Mouse (Mus musculus) lung, postnatal 36 days (tissue): ENCODE results near the gene Nras.

ENCODE experiments used
- DNase-seq: peaks from one replicate; pipeline ENCODE4 v3.0.0; 2022; ENCODE audit warnings: mixed read lengths

Gene Nras

GRCm38 (mm10) chr3:103058207-103059157 is at the start of gene Nras:
TSS of gene Nras (plus strand) at chr3:103058285.
- peak; percentile 97 for DNase-seq

DNA sequence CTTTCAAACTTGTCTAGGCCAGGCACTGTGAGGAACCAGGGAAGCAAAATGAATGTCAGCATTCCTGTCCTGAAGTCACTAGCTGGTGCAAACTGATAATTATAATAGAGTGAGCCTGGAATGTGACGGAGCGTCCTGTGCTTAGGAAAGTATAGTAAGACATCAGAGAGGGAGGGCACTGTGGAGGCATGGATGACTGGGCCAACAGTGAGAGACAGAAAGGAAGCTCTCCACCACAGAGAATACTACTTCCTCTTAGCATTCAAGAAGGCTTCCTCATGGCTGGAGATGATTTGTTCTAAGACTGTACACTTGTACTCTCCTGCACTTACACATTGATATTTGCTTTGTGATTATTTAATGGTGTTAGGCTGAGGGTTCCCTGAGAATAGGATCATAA is 40.7 kb upstream of the Nras start:
- peak; percentile 38 for DNase-seq

GRCm38 (mm10) chr3:103019462-103019861 is 38.6 kb upstream of the Nras start:
- peak; percentile 7 for DNase-seq

DNA sequence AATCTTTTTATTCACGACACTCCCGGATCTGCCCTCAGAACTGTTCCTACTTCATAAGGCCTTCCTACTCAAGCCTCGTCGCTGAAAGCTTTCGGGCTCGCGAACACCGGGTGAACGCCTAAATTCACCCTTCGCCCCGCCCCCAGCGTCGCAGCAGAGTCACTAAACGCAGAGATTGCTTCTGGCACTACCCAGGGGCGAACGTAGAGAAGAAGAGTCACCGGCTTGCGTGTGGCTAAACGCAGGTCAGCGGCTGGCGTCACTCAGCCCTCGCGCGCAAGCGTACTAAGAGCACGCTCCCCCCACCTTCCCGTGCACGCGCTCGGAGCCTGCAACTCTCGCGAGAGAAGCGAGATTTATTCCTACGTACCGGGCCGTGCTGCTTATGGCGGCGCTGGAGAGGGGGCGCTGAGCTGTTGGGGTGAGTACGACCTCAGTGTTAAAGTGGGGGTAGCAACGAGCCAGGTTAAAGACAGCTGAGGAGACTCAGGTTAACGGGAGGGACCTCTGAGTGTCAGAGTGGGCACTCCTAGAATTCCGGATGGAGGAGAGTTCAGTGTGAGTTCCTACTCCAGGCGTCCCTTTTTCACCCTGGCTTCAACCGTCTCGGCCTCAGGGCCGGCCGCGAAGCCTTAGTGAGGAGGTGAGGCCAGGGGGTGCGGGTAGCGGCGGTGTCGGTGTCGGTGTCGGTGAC is 37.7 kb upstream of the Nras start, which contains the start of gene Csde1:
TSS of gene Csde1 (plus strand) at position 178 of the 694 bp plus-strand sequence.
- DNase-seq = peak; percentile 98

GRCm38 (mm10) chr3:103020943-103021638 is 37.0 kb upstream of the Nras start:
- peak; percentile 93 for DNase-seq

DNA sequence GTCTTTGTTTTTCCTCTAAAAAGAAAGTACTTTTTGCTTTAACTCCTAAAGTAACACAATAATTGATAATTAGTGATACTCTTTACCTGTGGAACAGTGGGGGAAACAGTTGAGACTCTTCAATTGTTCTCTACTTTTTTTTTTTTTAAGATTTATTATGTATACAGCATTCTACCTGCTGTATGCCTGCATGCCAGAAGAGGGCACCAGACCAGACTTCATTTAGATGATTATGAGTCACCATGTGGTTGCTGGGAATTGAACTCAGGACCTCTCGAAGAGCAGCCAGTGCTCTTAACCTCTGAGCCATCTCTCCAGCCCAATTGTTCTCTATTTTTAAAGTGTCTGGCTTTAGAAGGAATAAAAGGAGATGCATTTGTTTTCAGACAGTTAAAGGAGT is 31.9 kb upstream of the Nras start:
- peak; percentile 38 for DNase-seq

GRCm38 (mm10) chr3:103040285-103040684 is 17.8 kb upstream of the Nras start:
- DNase-seq = no peak

- DNase-seq = no peak
Measured at GRCm38 (mm10) chr3:103040861-103041379, 17.2 kb upstream of the Nras start.

- no peak for DNase-seq
Measured at GRCm38 (mm10) chr3:103056016-103056595, 2.0 kb upstream of the Nras start.

DNA sequence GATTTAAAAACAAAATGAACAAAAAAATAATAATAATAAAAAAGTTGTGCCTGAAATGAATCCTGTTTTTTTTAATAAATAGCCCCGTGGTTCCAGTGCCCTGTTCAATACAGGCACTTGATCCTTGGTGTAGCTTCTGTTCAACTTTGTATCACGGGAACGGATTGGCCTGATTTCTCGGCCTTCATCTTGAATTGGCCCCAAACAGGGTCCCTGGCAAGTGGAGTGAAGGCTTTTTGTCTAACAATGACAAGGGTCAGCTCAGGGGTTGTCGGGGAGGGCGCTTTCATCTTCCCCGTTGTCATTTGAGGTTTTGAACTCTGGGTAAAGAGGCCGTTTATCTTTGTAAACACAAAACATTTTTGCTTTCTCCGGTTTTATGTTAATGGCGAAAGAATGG is 333 bp upstream of the Nras start:
- DNase-seq = no peak

DNA sequence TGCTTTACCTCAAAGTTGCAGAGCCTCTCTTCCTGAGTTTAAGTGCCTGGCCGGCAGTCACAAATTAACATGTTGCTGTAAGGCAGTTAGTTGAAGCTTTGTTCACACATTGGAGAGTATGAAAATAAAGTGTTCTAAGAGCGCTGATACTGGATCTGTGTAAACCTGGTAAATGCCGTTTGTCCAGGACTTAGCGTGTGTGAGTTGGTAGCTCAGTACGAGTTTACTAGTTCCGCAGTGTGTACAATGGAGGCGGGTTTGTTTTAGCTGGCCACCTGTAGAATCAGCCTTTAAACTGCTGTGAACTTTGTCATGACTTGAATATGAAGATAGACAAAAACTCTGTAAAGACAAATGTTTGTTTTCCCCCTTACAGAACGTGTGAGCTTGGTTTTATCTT is 8.8 kb downstream of the Nras start:
- no peak for DNase-seq

GRCm38 (mm10) chr3:103068971-103069370 is 10.9 kb downstream of the Nras start:
- DNase-seq = peak; percentile 60

GRCm38 (mm10) chr3:103073771-103074170 is 15.7 kb downstream of the Nras start, which contains the start of gene Ampd1:
TSS of gene Ampd1 (plus strand) at chr3:103074014.
- DNase-seq = no peak

DNA sequence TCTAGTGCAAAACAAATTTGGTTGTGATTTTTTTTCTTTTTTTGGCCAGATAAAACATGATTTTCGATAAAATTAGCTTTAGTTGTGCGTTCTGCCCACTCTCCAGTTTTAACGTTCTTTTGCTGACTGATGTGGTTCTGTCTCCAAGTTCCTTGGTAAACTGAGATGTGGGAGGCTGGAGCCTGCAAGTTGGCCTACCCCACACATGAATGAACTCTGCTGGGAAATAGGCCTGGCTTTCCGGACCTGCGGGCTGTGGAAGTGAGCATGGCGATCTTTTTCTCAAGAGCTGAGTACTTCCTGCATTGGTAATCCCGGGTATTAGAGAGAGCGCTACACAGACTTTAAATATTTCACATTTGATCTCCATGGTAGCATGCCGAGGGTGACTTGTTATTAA is 17.8 kb downstream of the Nras start:
- DNase-seq = no peak

- no peak for DNase-seq
Measured at GRCm38 (mm10) chr3:103076476-103076875, 18.4 kb downstream of the Nras start.

DNA sequence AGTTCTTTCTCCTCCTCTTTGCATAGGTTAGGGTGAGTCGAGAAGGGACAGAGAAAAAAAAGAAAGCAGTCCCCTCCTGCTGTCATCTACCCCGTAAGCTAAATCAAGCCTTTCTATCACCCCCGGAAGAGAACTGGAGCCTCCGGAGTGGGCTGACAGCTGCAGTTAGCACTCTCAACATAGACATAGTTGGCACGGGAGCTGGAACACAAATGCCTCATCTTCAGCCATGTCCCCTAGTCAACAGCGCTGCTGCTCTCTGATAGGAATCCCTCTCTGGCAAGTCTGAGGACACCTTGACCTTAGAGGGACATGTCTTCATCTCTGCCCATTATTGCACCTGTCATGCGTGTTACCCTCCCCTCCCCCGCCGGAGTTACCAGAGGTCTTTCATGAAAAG is 21.2 kb downstream of the Nras start:
- DNase-seq = no peak

DNA sequence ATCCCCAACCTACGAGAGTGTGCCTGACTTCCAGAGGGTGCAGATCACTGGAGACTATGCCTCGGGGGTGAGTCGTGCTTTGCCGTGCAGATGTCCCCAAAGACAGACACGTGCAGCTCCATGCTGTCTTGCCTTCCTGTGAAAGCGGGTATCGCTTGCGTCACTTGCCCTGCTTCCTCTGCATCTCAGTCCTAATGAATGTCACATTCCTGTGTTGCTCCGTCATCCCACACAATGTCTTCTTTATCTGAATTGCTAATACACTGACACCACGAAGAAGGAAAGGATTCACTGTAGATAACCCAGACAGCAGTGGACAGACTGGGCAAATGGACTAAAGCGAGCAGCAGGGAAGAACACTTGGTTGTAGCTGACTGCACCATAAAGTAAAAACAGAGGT is 23.0 kb downstream of the Nras start:
- DNase-seq = no peak

DNA sequence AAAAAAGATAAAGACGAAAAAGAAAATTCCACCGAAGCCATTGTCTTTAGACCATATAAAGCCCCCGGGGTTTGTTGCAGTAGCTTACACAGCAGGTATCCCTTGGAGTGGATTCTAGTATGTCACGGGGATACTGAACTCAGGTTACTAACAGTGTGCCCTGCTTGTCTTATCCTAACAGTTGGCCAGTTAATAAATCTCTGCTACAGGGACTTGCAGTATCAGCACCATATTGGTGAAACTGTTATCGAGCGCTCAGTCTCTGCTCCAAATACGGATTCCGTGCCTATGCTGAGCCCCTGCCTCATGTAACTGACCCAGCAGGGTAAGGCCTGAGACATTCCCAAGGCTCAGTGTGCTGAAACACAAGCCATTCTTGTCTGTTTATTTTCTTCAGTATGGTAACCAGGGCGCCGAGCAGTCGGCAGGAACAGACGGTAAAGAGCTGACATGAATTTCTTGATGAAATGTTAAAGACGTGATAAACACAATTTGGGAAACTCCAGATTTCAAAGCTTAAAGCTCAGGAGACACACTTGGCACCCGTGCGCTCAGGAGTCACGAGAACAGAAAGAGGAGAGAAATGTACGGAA is 23.9 kb downstream of the Nras start:
- DNase-seq = no peak

DNA sequence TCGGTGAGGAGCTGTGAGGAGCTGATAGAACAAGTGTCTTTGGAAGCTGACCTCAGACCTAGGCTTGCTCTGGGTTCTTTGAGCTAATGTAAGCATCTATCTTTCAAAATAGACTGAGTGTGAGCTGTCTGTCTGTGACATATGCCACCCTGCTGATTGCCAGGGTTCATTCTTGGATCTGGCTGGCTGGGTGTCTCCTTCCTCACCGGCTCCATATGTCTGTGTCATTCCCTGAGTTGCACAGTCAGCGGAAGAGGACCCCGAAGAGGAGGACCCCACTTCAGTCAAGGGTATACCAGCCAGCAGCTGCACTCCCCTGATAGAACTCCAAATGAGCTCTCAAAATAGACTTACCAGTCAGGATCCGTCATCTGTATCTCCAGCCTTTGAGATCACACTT is 24.7 kb downstream of the Nras start:
- DNase-seq = no peak

GRCm38 (mm10) chr3:103085986-103086385 is 27.9 kb downstream of the Nras start:
- DNase-seq = no peak

DNA sequence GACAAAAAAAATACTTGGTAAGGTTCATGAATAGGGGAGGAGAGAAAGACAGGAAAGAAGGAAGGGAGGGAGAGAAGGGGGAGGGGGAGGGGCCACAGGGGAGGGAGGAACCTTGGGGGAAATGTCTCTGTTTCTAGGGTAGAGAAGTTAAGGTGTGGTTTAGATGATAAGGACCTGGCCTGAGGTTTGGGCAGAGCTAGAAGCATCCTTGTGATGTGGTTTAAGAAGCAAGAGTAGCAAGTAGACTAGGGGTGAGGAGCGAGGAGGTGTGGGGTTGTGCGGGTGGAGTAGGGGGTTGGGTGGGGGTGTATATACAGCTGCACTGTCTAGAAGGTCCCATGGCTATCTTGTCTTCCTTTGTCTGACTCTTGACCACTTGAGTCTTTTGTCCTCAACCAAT is 33.7 kb downstream of the Nras start:
- no peak for DNase-seq

DNA sequence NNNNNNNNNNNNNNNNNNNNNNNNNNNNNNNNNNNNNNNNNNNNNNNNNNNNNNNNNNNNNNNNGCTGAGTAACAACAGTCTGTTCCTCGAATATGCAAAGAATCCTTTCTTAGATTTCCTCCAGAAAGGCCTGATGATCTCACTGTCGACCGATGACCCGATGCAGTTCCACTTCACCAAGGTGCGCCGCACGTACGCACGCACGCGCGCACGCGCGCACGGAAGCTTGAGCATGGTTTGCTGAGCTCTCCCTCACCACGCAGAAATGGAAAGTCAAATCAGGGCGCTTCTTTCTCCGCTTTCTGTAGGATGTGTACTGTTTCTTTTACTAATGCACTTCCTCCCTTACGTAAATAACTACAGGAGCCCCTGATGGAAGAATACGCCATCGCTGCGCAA is 40.6 kb downstream of the Nras start:
- DNase-seq = peak; percentile 9
